Mouse (Mus musculus): ENCODE data around the gene Ppfibp1.

DNA sequence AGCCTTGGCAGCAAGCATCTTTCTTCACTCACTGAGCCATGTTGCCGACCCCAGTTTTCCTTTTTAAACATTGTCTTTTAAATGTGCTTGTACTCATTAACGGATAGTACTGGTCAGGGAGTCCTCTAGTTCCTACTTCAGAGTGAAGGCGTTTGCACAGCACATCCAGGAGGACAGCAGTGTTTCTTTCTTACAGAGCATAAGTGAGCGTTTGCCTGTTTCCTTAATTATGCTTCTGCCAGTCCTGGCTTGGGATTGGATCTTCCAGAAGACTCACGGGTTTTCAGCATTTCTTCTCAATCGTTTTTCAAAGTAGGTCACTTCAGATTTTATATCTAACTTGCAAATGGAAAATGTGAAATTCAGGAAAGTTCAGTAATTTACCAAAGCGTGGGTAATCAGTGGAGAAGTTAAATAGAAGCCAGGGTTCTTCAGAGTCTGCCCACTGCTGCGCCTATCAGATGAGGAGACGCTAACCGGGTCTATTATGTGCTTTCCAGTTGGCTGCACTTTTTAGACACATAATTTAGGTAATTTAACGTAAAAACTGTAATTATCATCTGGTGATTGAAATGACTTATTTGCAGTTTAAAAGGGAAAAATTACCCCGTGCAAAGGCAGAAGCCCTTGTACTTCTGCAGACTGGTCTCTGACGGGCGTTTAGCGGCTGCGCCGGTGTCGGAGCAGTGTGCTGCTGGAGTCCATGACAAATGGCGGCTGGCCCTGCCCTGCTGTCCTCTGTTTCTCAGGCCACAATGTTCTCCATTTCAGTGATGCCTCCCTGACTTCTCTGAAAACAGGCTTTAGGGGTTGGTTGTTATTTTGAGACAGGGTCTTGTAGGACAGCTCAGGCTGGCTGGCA lies 165.7 kb downstream of the Ppfibp1 start:
- no peak for TF ChIP-seq FLI1 (IDR thresholded peaks at IDR 0.05; ENCODE audit: low read length)
- TF ChIP-seq GATA1 (IDR thresholded peaks at IDR 0.05; ENCODE audit: borderline replicate concordance, low read length), result no peak
